Mouse (Mus musculus): ENCODE data around the gene Npw. TPM values are rescaled to one million over a fixed set of nuclear protein-coding genes. Genes with fewer than 3 reads are reported as not detected.

Gene Npw
- polyA plus RNA-seq, 1 experiment from 2014 or later: not detected

- no peaks in the 10 kb centered on the region for H3K27me3 ChIP-seq (ENCODE audit: control insufficient read depth, insufficient read depth, low read length)
- ATAC-seq (ENCODE audit: low FRiP score) (no peak), DNase-seq (ENCODE audit: low spot score, missing footprints) (no peak)
- H3K4me3 ChIP-seq (ENCODE audit: low read depth, low read length): no peak overlapping the region
- H3K9ac ChIP-seq (ENCODE audit: low read length): no peak overlapping the region
- H3K4me1 ChIP-seq (ENCODE audit: control insufficient read depth, insufficient read depth, low read length): no peaks in the 10 kb centered on the region
- H3K9me3 ChIP-seq (ENCODE audit: control insufficient read depth, low read length): no peaks in the 10 kb centered on the region
- WGBS: 78% methylated on average over 9 of the region's 9 CpGs
- no peak overlapping the region for H3K4me2 ChIP-seq
- no peak overlapping the region; the same call in 1 of the 2 replicates for H3K27ac ChIP-seq (ENCODE audit: low read depth, low read length)
- H3K36me3 ChIP-seq (ENCODE audit: control insufficient read depth, insufficient read depth, low read length): no peaks in the 10 kb centered on the region
Measured at GRCm38 (mm10) chr17:24638840-24639239, 19.4 kb downstream of the Npw start.

GRCm38 (mm10) chr17:24638214-24638613, 20.0 kb downstream of the Npw start:
- no peaks in the 10 kb centered on the region for H3K9me3 ChIP-seq (ENCODE audit: control insufficient read depth, low read length)
- no peaks in the 10 kb centered on the region for H3K27me3 ChIP-seq (ENCODE audit: control insufficient read depth, insufficient read depth, low read length)
- no peak overlapping the region for H3K27ac ChIP-seq (ENCODE audit: low read depth, low read length)
- no peak overlapping the region for H3K4me3 ChIP-seq (ENCODE audit: low read depth, low read length)
- H3K9ac ChIP-seq (ENCODE audit: low read length): no peak overlapping the region
- 94% methylated on average over 4 of the region's 4 CpGs for WGBS
- DNase-seq (ENCODE audit: low spot score, missing footprints) (no peak), ATAC-seq (ENCODE audit: low FRiP score) (no peak)
- H3K4me1 ChIP-seq (ENCODE audit: control insufficient read depth, insufficient read depth, low read length): peaks cover 2% of the 10 kb centered on the region; the same call in 1 of the 2 replicates
- no peak overlapping the region for H3K4me2 ChIP-seq
- no peaks in the 10 kb centered on the region for H3K36me3 ChIP-seq (ENCODE audit: control insufficient read depth, insufficient read depth, low read length)

GRCm38 (mm10) chr17:24636781-24637481, 21.3 kb downstream of the Npw start:
- Histone ChIP-seq H3K27ac (ENCODE audit: low read depth, low read length) (no peak overlapping the region), H3K4me2 (no peak overlapping the region), H3K36me3 (ENCODE audit: control insufficient read depth, insufficient read depth, low read length) (no peaks in the 10 kb centered on the region), H3K9me3 (ENCODE audit: control insufficient read depth, low read length) (no peaks in the 10 kb centered on the region), H3K4me1 (ENCODE audit: control insufficient read depth, insufficient read depth, low read length) (peaks cover 6% of the 10 kb centered on the region), H3K4me3 (ENCODE audit: low read depth, low read length) (no peak overlapping the region), H3K9ac (ENCODE audit: low read length) (no peak overlapping the region), H3K27me3 (ENCODE audit: control insufficient read depth, insufficient read depth, low read length) (no peaks in the 10 kb centered on the region)
- 57% methylated on average over 5 of the region's 5 CpGs for whole genome bisulfite sequencing
- DNase-seq (ENCODE audit: low spot score, missing footprints) (no peak), ATAC-seq (ENCODE audit: low FRiP score) (no peak)

- WGBS: 93% methylated on average over 5 of the region's 5 CpGs
- H3K27ac ChIP-seq (ENCODE audit: low read depth, low read length): no peak overlapping the region
- no peak overlapping the region for H3K4me3 ChIP-seq (ENCODE audit: low read depth, low read length)
- DNase-seq (ENCODE audit: low spot score, missing footprints) (no peak), ATAC-seq (ENCODE audit: low FRiP score) (no peak)
- no peak overlapping the region for H3K4me2 ChIP-seq
- H3K27me3 ChIP-seq (ENCODE audit: control insufficient read depth, insufficient read depth, low read length): no peaks in the 10 kb centered on the region
- H3K36me3 ChIP-seq (ENCODE audit: control insufficient read depth, insufficient read depth, low read length): no peaks in the 10 kb centered on the region
- H3K4me1 ChIP-seq (ENCODE audit: control insufficient read depth, insufficient read depth, low read length): peaks cover 10% of the 10 kb centered on the region
- H3K9ac ChIP-seq (ENCODE audit: low read length): no peak overlapping the region
- no peaks in the 10 kb centered on the region for H3K9me3 ChIP-seq (ENCODE audit: control insufficient read depth, low read length)
Measured at GRCm38 (mm10) chr17:24635694-24636093, 22.6 kb downstream of the Npw start.

- Histone ChIP-seq H3K27ac (ENCODE audit: low read depth, low read length) (no peak overlapping the region), H3K9me3 (ENCODE audit: control insufficient read depth, low read length) (no peaks in the 10 kb centered on the region), H3K4me1 (ENCODE audit: control insufficient read depth, insufficient read depth, low read length) (peaks cover 10% of the 10 kb centered on the region), H3K9ac (ENCODE audit: low read length) (no peak overlapping the region), H3K4me3 (ENCODE audit: low read depth, low read length) (no peak overlapping the region), H3K4me2 (no peak overlapping the region), H3K27me3 (ENCODE audit: control insufficient read depth, insufficient read depth, low read length) (no peaks in the 10 kb centered on the region), H3K36me3 (ENCODE audit: control insufficient read depth, insufficient read depth, low read length) (no peaks in the 10 kb centered on the region)
- 79% methylated on average over 4 of the region's 4 CpGs for WGBS
- DNase-seq (ENCODE audit: low spot score, missing footprints) (no peak), ATAC-seq (ENCODE audit: low FRiP score) (no peak)
Measured at GRCm38 (mm10) chr17:24635024-24635423, 23.2 kb downstream of the Npw start.

- Histone ChIP-seq H3K27me3 (ENCODE audit: control insufficient read depth, insufficient read depth, low read length) (no peaks in the 10 kb centered on the region), H3K9me3 (ENCODE audit: control insufficient read depth, low read length) (no peaks in the 10 kb centered on the region), H3K9ac (ENCODE audit: low read length) (no peak overlapping the region), H3K4me1 (ENCODE audit: control insufficient read depth, insufficient read depth, low read length) (peaks cover 10% of the 10 kb centered on the region), H3K36me3 (ENCODE audit: control insufficient read depth, insufficient read depth, low read length) (no peaks in the 10 kb centered on the region), H3K4me3 (ENCODE audit: low read depth, low read length) (no peak overlapping the region), H3K27ac (ENCODE audit: low read depth, low read length) (no peak overlapping the region), H3K4me2 (no peak overlapping the region)
- WGBS: 95% methylated on average over 11 of the region's 11 CpGs
- no peak for ATAC-seq (ENCODE audit: low FRiP score)
- no peak for DNase-seq (ENCODE audit: low spot score, missing footprints)
Measured at GRCm38 (mm10) chr17:24633831-24634230, 24.4 kb downstream of the Npw start.

GRCm38 (mm10) chr17:24632813-24633449, 25.3 kb downstream of the Npw start:
- Histone ChIP-seq H3K36me3 (ENCODE audit: control insufficient read depth, insufficient read depth, low read length) (no peaks in the 10 kb centered on the region), H3K9ac (ENCODE audit: low read length) (peak overlapping the region; percentile 82), H3K4me1 (ENCODE audit: control insufficient read depth, insufficient read depth, low read length) (peaks cover 10% of the 10 kb centered on the region), H3K27me3 (ENCODE audit: control insufficient read depth, insufficient read depth, low read length) (no peaks in the 10 kb centered on the region), H3K27ac (ENCODE audit: low read depth, low read length) (peak overlapping the region; percentile 26), H3K4me3 (ENCODE audit: low read depth, low read length) (peak overlapping the region; percentile 69), H3K4me2 (peak overlapping the region; percentile 73), H3K9me3 (ENCODE audit: control insufficient read depth, low read length) (no peaks in the 10 kb centered on the region)
- no peak for DNase-seq (ENCODE audit: low spot score, missing footprints)
- ATAC-seq (ENCODE audit: low FRiP score): peak; percentile 50
- 14% methylated on average over 22 of the region's 22 CpGs for WGBS

- no peaks in the 10 kb centered on the region for H3K27me3 ChIP-seq (ENCODE audit: control insufficient read depth, insufficient read depth, low read length)
- H3K4me2 ChIP-seq: peak within 1 kb of the TSS; percentile 73
- peak within 1 kb of the TSS; percentile 69 for H3K4me3 ChIP-seq (ENCODE audit: low read depth, low read length)
- peak within 1 kb of the TSS; percentile 26 for H3K27ac ChIP-seq (ENCODE audit: low read depth, low read length)
- ATAC-seq (ENCODE audit: low FRiP score) (peak; percentile 89), DNase-seq (ENCODE audit: low spot score, missing footprints) (peak; percentile 99)
- 2% methylated on average over 51 of the region's 51 CpGs for WGBS
- H3K4me1 ChIP-seq (ENCODE audit: control insufficient read depth, insufficient read depth, low read length): peaks cover 10% of the 10 kb centered on the region
- H3K9me3 ChIP-seq (ENCODE audit: control insufficient read depth, low read length): no peaks in the 10 kb centered on the region
- H3K9ac ChIP-seq (ENCODE audit: low read length): peak within 1 kb of the TSS; percentile 82
- peaks cover 2% of the 10 kb centered on the region; the same call in 1 of the 2 replicates for H3K36me3 ChIP-seq (ENCODE audit: control insufficient read depth, insufficient read depth, low read length)
Measured at GRCm38 (mm10) chr17:24632167-24632812, 26.0 kb downstream of the Npw start, which contains the start of the genes Tsc2 and Nthl1. Gene Tsc2, minus strand, starts transcription at chr17:24632630. Gene Nthl1, plus strand, starts transcription at chr17:24632680.

- H3K4me1 ChIP-seq (ENCODE audit: control insufficient read depth, insufficient read depth, low read length): peaks cover 10% of the 10 kb centered on the region
- H3K4me3 ChIP-seq (ENCODE audit: low read depth, low read length): no peak overlapping the region
- H3K9me3 ChIP-seq (ENCODE audit: control insufficient read depth, low read length): no peaks in the 10 kb centered on the region
- DNase-seq (ENCODE audit: low spot score, missing footprints) (no peak), ATAC-seq (ENCODE audit: low FRiP score) (no peak)
- H3K4me2 ChIP-seq: no peak overlapping the region
- no peaks in the 10 kb centered on the region for H3K27me3 ChIP-seq (ENCODE audit: control insufficient read depth, insufficient read depth, low read length)
- WGBS: 90% methylated on average over 14 of the region's 14 CpGs
- no peak overlapping the region for H3K9ac ChIP-seq (ENCODE audit: low read length)
- peaks cover 3% of the 10 kb centered on the region; the same call in 1 of the 2 replicates for H3K36me3 ChIP-seq (ENCODE audit: control insufficient read depth, insufficient read depth, low read length)
- no peak overlapping the region for H3K27ac ChIP-seq (ENCODE audit: low read depth, low read length)
Measured at GRCm38 (mm10) chr17:24630072-24630471, 28.2 kb downstream of the Npw start.

Data from midbrain, embryonic 11.5 days (tissue).